Mouse (Mus musculus): ENCODE data around the gene Arf6.

- TF ChIP-seq GATA1 (IDR thresholded peaks at IDR 0.05; ENCODE audit: borderline replicate concordance, low read length) (no peak), FLI1 (IDR thresholded peaks at IDR 0.05; ENCODE audit: low read length) (no peak)
Observed at GRCm38 (mm10) chr12:69361919-69362318, 10.0 kb upstream of the Arf6 start.

Data from megakaryocyte, embryonic 14.5 days (primary cell).